Mouse (Mus musculus): ENCODE results near the gene Acox2.
"Not testable (repeated sequence)": the region's sequence is repeated elsewhere in the genome, so short reads cannot be mapped to it uniquely, and the experiment has no call there.

Acox2 gene

DNA sequence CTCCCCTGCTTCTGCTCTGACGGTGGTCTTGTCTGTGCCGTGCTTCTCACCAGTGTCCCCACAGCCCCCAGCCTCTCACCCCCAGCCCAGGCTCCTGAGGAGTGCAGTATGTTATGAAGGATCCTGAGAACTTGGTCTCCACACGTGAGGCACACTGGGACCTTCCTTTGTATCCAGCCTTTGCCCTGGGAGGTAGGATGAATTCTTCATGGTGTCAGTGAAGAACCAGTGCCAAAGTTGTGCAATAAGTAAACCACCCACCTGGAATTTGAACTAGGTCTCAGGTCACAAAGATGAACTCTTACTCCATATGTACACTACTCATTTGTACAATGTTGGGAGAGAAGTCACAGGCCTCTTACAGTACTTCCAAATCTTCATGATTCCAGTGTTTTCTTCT is at the start of gene Acox2:
Acox2 (minus strand) TSS at position 188 of the 400 bp plus-strand sequence.
- no peak for DNase-seq (ENCODE audit: low spot score)

DNA sequence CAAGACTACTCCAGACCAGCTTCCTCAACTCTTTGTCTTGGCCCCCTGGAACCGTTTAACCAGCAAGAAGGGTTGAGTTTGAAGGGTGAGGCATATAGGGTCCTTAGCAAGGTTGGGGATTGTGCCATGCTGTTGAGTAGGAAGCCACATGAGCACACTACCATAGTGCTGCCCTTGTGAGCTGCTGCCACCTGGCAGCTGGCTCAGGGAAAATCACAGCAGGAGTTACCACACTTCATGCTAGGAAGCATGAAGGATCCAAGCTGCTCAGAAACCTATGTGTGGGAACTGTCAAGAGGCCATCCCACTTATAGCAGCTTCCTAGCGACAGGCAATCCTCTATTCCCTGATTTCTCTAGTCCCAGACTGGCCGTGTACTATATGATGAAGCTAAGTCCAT is 49.5 kb upstream of the Acox2 start:
- DNase-seq (ENCODE audit: low spot score) = no peak

DNA sequence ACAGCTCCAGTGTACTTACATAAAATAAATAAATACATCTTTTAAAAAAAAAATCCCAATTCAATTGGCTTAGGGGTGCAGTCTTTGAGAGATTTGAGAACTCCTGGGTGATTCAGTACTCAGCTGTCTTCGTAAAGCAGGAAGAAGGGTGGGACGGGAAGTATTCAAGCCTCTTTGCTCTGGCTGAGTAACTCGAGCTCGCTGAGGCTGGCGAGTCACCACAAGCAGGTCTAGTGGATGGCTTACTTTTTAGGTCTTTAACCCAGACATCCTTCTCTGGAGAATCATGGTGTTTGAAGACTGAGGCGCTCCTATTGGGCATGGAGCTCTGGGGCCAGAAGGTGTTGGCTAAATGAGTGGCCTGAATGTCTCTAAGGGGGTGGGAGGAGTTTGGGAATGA is 47.7 kb upstream of the Acox2 start:
- no peak for DNase-seq (ENCODE audit: low spot score)

DNA sequence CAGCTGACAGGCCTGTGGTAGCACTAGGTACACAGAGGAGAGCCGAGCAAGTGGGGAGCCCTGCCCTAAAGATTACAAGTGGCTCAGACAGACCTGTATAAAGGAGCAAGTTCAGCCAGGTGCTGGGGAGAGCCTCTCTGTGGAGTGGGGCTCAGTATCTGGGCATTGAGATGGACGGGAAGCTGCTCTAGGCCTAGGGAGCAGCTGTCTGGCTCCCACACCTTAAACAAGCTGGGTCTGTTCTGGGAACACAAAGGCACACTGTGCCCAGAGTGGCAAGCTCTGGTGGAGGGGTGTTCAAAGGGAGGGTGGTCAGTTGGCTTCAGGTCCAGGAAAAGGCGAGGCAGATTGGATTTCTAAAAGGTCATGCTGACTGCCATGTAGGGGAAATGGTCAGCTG is 45.9 kb upstream of the Acox2 start:
- DNase-seq (ENCODE audit: low spot score) = no peak

DNA sequence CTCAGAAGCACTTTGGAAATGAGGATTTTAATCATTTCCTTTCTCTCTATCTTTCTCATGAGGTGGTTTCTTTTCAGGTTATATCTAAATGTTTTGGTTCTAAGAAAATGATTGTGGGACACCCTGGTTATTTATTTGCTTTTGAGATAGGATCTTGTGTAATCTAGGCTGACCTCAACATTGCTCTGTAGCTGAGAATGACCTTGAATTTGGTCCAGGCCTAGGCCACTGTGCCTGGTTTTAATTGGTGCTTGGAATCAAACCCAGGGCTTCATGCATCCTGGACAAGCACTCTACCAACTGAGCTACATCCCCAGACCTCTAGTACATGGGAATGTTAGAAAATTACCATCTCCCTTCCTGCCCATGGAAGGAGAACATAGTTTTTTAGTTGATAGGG is 44.9 kb upstream of the Acox2 start:
- DNase-seq (ENCODE audit: low spot score) = no peak

DNA sequence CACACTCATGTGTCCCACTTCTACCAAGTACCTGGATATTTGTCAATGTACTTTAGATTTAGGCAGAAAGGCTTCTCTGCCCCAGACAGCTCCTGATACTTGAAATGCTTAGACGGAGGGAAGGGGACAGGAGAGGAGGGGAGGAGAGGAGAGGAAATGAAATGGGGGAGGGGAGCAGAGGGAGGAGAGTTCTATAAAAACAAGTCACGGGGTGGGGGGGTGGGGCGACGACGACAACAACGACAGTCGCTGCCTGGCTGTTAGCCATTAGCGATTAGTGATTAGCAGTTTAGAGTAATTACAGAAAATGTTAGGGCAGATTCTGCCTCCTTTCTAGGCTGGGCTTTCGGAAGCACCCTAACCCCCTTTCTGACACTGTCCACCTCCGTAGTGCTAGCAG is 43.5 kb upstream of the Acox2 start:
- DNase-seq (ENCODE audit: low spot score) = no peak

DNA sequence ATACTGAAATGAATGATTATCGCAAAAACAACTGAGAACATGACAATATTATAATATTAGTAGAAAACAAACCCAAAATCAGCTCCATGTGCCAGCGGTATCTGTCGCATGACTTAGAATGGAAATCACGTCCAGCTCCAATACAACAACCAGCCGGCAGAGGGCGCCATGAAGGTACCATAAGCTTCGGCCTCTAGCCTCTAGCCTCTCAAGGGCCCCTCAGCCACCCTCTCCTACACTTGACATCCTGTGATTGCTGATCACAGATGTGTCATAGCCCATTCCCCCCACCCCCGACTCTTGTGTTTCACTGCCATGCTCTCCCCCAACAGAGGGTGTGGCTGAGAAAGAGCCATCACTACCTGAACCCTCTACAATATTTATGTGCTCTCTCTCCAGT is 41.1 kb upstream of the Acox2 start:
- peak; percentile 31 for DNase-seq (ENCODE audit: low spot score)

DNA sequence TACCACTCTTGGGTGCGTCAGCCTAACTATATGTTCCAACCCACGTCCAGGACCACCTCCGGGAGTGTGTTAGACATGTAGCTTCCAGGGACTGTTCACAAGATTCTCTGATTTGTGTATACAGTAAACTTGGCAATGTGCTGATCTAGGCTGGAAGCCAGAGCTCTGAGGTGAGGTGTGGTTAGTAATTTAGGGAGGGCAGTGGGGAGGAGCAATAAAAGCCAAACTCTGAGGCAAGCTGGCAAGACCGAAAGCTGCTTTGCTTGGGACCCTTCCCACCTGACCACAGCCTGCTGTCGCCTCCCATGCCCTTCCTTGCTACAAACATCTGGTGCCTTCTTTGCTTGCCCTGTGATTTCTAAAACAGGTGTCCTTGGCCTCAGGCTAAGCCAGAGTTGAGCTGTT is 38.7 kb upstream of the Acox2 start:
- peak; percentile 20 for DNase-seq (ENCODE audit: low spot score)

DNA sequence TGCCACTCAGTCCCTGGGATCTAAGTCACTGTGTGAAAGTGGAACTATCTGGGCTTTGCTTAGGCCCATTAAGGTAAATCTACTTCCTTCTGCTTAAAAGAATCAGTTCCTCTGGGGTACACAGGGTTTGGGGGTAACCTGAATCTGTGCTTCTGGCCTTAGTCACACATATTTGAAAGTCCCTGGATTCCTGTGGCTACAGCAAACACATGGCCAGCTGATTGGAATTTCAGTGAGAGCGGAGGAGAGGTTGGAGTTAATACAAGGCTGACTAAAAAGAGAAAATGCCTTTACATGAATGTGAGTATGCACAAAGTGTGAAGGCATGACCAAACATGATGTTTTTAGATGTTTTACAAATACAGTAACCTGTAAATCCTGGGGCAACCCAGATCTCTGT is 35.1 kb upstream of the Acox2 start:
- no peak for DNase-seq (ENCODE audit: low spot score)

DNA sequence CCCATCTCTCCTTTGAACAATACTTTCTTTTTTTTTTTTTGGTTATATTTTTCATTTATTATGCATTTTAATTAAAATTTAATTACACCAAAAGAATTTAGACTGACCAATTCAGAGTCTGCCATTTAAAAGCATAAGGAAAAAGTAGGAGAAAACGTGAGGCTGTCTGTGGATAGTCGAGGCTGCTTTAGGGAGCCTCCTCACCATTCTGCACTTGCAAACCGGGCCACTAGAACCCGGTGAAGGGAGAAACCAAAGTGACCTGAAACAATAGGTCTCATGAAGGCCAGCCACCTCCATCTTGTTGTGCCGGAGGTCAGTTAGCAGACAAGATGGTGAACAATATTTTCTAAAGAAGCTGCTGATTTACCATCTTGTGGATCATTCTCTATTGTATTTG is 27.4 kb upstream of the Acox2 start:
- DNase-seq (ENCODE audit: low spot score) = peak; percentile 54

DNA sequence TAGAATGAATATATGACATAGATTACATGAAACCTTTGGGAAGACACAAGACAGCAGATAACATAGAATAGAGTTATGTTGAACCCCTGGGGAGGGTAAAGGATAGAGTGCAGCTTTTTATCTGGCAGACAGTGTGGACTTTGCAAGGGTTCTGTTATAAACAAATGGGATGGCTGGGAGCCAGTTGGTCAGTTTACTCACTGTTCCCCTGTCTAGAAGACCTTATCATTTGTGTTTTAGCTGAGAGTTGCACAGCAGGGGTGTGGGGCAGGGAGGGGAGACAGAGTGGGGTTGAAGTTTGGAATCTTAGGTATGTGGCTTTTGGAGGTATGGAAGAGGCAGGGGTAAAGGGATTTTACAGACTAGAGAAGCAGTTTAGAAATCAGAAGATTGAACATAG is 24.6 kb upstream of the Acox2 start:
- DNase-seq (ENCODE audit: low spot score) = no peak

DNA sequence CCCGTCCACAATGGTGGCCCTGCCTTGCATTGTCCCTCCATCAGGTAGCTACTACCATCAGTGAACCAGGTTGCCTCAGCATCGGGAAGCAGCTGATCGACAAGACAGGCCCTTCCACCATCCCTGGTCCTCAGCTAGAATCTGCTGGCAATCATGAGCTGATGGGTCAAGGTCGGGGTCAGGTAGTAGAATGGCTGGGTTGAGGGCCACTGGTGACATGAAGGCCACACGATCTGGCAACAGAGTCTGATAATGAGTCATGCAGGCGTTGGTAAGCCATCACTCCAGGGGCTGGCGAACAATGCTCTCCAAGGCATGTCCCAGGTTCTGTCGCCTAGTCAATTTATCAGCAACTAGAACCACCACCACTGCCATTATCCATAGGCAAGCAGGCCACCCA is 12.1 kb upstream of the Acox2 start:
- DNase-seq (ENCODE audit: low spot score) = not testable (repeated sequence)

DNA sequence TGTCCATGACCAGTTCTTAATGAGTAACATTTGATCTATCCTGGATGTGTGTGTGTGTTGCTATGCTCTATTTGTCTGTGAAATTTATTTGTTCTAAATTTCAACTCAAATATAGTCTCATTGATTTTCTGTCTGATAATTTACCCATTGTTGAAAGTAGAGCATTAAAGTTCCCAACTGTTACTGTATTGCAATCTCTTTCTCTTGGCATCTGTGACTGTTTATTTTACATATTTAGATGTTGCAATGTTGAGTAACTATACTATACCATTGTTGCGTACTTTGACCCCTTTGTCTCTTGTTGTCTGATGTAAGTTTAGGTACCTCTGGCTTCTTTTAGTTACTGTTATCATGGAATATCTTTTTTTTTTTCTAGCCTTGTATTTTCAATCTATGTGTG is 5.2 kb upstream of the Acox2 start:
- DNase-seq (ENCODE audit: low spot score) = no peak

DNA sequence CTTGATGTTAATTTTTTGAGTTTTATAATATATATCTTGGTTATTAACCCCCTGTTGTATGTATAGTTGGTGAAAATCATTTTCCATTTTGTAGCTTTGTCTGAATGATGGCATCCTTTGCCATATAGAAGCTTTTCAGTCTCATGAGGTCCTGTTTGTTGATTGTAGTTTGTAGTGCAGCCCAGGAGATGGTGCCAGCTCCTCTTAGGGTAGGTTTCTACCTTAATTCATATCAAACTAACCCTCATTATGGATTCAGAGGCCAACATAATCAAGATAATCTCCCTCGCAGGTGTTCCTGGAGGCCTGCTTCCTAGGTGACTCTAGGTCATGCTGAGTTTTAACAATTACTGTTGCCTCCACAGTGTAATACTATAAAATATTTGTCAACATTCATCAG is 3.1 kb upstream of the Acox2 start:
- no peak for DNase-seq (ENCODE audit: low spot score)

DNA sequence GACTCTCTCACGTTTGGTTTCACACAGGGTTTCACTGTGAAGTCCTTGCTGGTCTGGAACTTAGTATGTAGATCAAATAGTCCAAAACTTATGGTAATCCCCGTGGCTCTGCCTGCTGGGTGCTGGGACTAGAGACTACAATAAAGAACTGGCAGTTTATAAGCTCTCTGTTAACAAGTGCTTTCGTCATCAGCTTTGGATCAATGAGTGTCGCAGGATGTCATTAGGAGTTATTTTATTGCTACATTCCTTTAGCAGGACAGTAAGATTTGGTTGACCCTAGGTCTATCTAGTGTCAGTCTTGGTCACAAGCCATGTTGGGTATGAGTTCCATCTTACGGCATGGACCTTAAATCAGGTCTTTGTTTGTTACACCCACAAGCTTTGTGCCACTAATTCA is 1.1 kb upstream of the Acox2 start:
- no peak for DNase-seq (ENCODE audit: low spot score)

DNA sequence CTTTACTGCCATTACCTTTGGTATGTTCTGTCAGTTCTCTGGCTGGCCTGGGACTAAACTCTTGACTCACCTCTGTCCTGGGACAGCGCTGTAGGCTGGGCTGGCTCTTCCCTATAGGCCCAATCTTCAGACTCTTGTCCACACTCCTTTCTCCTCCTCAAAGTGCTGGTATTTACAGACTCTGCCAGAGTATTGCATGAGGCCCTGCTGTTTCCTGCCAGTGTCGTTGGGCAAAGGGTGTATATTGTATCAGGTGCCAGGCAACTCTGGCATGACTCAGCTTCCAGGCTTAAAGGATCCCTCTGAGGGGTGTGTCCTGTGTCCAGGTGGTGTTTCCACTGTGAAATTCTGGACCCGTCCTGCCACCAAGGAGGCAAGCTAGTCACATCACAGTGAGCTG is 401 bp downstream of the Acox2 start:
- DNase-seq (ENCODE audit: low spot score) = no peak

DNA sequence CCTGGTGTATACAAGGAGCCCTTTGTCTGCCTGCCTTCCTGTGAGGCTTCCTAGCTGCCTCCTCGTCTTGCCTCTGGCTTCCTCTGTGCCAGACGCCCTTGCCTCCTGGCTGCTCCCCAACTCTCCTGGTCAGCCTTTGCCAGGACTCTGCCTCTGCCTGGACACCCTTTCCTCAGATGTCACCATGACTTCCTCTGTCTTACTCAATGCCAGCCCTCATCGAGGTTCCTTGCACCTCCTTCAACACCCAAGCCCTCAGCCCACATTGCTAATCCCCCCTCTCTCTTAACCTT is 872 bp downstream of the Acox2 start:
- DNase-seq (ENCODE audit: low spot score) = no peak

DNA sequence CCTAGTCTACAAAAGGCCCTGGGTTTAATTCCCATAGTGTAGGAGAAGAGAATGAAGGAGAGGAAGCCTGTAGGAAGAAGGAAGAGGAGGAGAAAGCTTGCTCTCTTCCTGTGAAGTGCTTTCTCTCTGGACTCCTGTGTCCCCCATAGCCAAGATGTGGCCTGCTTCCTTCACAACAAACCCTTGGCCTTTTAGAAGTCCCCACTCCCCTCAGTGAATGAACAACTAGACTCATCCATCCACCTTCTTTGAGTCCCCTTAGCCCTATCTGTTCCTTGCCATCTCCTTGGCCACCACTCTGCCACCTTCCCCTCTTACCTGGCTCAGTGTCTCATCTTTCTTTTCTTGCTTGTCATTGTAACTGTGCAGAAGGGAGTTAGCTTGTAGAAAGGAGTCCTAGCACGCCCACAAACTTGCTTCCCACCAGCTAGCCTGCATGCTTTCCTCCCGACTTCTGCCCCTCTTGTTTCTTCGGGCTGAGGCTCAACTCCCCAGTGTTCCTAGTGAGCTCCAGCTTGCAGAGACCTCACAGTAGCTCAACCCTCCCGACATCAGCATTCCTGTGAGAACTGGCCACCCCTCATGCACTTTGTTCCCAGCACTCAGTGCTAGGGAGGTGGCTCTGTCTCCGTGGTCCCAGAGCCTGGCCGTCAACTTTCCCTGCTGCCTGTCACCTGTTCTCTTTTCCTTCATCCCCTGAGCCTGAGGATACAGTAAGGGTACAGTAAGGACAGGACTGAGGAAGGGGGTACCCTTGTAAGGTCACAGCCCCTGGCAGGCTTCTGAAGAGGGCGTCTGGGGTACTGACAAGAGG is 1.4 kb downstream of the Acox2 start:
- DNase-seq (ENCODE audit: low spot score) = no peak

DNA sequence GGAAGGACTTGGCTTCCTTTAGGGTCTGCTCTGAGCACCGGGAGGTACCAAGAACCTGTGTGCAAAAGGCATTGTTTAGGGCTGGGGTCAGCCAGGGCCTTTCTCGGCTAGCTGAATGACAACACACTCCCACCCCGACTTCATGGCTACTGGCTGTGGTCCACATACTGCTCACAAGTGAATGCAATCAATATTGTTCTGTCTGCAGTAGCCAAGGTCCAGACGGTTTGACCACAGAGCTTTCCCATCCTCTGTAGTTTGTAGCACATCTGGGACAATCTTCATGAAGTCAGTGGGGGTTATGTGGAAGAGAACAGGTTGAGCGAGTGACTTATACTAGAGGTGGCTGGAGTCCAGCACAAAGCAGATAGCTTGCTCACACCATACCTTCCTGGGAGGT is 2.3 kb downstream of the Acox2 start:
- DNase-seq (ENCODE audit: low spot score) = no peak

DNA sequence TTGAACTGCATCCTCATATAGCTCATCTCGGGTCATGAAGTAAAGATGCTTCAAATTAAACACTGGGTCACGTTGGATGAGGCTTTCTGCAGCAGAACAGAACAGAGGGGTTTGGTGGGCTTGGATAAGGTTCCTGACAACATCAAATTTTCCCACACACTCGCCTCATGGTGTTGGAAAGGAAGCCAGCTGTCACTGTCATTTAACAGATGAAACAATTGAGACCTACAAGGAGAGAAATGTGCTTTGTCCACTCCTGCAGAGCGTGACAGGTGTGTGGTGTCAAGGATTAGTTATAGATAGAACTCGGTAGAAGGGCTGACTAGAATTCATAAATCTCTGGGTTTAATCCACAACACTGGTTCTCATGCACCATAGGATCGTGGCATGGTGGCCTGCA is 3.1 kb downstream of the Acox2 start:
- no peak for DNase-seq (ENCODE audit: low spot score)

DNA sequence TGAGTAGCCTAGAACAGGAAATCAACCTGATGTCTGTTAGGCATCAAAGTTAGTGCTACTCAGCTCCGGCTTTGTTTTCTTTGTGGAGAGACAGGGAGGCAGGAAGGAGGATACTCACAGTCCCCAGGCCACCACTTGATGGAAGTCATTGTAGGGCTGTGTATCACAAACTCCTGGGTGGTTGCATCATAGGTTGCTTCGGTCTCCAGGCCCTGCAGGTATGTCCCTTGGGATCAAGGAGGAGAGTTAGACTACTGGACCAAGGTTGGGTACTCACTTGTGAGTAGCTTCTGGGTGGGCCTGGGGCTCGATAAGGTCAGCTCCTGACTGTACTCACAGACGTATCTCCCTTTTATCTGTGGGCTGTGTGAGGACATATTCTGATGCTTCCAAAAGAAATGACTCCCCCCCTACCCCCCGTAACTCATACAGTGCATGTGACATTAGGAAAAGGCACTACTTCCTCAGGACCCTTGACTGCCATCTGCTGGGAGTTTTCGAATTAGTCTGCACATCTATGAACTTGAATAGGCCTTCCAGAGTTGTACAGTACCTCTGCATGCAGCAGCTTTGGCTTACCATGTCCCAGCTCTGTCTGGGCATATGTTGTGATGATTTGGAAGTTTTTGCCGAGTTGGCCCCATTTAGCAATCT is 4.0 kb downstream of the Acox2 start:
- peak; percentile 44 for DNase-seq (ENCODE audit: low spot score)

DNA sequence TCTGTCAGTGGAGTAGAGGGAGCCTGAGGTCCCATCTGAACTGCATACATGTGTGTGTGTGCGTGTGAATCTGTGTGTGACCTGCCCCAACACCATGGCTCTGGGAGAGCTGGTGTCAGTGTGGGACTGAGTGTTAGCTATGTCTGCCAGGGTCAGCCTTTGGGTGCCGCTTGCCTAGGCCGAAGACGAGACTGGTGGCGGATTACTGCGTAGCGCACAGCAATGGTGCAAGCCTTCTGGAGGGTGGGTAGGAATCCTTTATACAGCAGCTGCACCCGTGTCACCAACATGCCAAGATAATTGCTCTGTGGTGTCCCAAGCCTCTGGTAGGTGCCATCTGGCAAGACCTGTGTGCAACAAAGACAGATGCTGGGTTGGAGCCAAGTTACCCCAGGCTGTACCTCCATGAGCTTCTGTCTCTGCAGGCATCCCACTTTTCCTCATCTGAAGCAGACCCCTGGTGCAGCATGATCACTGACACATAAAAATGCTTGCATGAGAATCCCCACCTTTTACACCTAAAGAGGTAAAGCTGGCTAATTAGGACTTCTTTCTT is 7.7 kb downstream of the Acox2 start:
- DNase-seq (ENCODE audit: low spot score) = no peak

DNA sequence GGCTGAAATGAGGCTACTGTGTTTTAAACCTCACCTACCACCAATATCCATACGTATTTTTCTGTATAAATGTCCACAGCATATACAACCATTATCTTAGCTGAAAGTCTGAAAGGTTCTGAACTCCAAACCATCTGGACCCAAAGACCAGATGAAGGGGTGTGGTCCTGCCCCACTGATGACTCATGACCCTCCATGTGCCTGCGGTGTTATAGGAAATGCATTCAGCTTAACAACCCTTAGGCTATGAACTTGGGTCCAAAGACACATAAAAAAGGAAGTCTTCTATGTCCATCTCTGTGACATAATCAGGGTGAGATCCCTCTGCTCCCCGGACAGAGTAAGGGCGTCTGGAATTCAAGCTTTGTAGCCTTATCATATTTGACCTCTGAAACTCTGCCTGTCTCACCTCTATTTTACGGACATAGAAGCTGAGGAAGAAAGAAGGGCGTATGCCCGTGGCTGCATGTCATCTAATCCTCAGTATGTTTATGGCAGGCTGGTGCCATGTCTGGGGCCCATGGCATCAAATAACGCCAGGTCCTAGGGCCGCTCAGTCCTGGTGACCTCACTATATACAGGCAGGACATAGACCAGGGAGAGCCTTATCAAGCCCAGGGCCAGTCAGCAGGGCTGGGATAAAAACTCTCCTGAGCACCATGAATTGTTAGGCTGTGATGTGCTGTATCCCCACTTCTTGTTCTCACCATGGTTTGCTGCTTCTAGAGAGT is 8.8 kb downstream of the Acox2 start:
- DNase-seq (ENCODE audit: low spot score) = no peak

Data from urinary bladder, postnatal 25 days (tissue).